Mouse (Mus musculus) spleen, embryonic (tissue): Measurements from ENCODE around the gene 4930404N11Rik.

Source experiments
- CTCF ChIA-PET: fragments of 350-600 bp; sonication (Branson Sonifier 250); formaldehyde crosslinking; loops from one replicate; lab custom pipeline; 2022; lab: Charles Lee

Gene 4930404N11Rik

DNA sequence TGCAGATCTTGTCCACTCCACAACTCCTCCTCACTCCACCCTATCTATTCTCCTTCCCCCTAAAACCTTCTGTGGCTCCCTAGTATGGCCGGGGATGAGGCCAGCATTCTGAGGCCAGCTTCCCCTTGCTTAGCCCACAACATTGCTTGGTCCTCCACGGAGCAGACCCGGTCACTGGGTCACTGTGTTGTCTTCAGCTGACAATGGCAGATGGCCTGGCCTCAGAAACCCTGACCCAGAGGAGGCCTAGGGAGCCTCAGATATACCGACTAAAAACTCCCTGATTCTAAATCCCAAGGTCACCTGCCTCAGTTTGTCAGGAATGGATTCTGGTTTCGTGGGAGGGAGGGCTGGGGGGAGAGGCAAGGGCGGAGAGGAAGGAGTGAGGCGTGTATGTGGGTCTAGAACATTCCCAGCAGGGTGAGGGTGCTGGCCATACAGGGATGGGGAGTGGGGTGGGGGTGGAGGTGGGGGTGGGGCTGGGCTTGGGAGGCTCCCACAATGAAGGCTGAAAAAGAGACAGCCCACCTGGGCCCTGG lies 36.7 kb upstream of the 4930404N11Rik start:
- CTCF ChIA-PET, result interaction anchor here (0.6 to 1.2 kb wide), 2 partner anchors 10 to 56 kb away, joined by 3 to 6 read pairs; no protein-coding TSS in a partner anchor

DNA sequence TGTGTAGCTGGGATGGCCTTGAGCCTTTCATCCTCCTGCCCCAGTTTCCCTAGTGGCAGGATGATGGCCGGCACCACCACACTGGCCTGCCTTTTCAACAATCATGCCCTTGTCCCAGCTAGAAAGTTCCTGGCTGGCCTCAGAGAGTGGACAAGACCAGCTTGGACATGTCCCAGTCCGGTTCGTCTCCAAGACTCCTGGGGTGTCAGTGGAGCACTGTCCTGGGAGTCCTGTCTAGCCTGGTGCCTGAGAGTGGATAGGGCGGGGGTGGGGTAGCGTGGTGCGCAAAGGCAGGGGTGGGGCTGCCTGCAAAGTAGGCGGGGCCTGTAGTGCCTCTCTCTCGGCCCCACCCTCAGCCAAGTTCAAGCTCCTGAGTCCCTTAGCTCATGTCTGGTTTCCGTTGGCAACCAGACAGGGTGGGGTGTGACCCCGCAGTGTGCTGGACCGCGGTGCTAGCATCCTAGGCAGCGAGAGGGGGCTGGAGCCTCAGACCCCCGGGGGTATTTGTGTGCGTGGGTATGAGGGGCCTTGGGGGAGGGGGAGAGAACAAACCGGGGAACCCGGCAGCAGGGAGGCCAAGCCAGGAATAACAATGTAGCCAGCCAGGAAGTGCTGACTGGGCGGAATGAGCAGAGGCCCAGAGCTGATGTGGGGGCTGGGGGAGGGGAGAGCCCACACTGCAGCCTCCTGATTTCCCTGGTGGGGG lies 36.1 kb upstream of the 4930404N11Rik start:
- CTCF ChIA-PET, result interaction anchor here (0.6 to 1.2 kb wide), 2 partner anchors 10 to 56 kb away, joined by 3 to 6 read pairs; no protein-coding TSS in a partner anchor

DNA sequence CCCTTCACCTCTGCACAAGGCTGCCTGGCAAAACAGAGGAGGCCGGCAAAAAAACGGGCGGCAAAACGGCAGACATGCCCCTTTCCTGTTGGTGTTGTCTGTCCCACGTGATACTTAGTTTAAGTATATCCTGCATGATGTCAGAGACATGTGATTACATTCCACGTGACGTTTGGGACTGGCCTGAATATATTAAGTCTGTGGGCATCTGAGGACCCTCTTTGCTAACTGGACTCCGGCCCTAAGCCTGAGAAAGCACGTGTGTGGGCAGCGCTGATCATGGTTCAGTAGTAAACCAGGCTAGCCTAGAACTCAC lies 35.5 kb upstream of the 4930404N11Rik start:
- CTCF ChIA-PET, result interaction anchor here (1.2 kb wide), 1 partner anchor 11 kb away, joined by 3 read pairs; no protein-coding TSS in a partner anchor

DNA sequence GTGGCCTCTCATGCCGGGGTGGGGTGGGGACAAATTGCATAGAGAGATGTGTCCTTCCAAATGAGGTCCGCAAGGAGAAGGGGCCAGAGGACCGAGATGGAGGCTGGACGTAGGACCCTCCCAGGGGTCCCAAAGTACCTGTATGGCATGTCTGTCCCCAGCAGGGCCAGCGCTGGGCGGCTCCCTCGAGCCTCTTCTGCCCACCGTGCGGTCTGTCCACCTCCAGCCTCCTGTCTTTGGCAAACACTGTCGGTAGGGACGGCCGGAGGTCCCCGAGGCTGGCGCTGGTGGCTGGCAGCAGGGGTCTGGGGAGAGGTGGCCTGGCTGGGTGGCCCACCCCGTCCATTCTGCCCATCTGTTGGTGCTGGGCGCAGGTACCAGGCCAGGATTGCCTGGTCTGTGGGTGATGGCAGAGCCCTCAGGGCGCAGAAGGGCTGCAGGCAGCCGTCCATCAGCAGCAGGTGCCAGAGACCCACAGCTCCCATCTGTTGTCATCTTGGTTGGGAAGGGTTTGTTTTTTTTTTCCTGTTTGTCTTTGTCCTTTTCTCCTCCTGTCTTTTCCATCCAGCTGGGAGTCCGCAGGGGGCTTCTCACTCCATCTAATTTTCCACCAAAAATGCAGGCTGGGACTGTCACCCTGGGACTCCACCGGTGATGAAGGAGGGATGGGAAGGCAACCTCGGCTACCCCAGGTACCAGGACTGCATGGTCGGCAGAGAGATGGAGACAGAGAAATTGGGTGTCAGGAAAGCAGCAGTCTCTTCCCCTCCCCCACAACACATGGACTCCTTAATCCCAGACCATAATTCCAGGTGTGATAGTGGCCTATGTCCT lies 35.0 kb upstream of the 4930404N11Rik start:
- CTCF ChIA-PET, result no interaction called here

DNA sequence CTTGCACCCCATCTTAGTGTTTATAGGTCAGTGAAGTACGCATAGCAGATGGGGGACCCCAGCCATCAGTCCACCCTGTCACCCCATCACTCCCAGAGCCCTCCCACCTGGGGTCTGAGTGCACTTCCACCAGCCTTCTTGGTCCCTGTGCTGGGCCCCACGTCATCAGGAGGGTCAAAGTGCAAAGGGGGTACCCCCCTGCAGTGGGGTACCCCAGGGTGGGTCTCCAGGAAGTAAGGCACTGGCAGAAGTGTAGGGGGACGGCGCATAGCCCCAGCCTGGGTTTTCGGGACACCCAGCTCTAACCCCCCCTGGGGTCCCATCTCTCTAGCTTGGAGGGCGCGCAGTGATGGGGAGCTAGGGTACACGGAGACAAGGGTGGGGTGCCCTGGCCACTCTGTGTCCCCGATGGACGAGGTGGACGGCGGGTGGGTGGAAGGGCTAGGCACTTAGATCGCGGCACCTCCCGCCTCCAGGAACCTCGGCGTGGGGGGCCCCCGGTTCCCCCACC lies 34.2 kb upstream of the 4930404N11Rik start:
- CTCF ChIA-PET, result no interaction called here

DNA sequence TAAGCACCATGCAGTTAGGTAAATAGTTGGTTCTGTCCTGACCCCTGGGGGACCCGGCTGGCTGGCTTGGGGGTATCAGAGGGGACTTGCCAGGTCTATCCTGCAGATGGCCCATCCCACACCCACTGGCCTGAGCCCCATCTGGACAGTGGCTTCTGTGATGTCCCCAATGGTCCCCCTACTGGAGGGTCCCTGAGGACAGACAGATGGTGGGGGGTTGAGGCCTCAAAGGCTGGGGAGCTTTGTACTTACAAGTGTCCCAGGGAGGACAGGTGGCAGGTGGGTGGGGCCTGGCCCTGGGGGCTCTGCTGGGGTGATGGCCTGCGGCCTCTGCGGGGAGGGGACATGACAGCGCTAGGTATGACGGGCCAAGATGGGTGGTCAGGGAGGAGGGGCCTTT lies 33.7 kb upstream of the 4930404N11Rik start:
- CTCF ChIA-PET, result no interaction called here

DNA sequence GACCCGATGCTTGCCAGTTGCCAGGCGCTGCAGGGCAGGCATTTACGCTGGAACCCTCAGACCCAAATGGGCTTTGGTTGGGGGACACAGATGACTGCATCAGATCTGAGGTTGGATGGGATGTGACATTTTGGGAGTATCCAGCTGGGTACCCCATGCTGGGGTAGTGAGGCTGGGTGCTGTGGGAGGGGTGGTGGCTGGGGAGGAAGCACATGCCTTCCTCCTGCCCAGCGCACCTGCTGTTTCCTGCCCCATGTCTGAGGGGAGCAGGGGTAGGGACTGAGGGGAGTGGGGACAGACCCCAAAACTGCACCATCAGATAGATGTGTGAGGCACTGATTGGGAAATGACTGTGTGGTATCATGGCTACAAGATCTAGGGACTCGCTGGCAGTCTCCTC lies 31.1 kb upstream of the 4930404N11Rik start:
- CTCF ChIA-PET, result no interaction called here

DNA sequence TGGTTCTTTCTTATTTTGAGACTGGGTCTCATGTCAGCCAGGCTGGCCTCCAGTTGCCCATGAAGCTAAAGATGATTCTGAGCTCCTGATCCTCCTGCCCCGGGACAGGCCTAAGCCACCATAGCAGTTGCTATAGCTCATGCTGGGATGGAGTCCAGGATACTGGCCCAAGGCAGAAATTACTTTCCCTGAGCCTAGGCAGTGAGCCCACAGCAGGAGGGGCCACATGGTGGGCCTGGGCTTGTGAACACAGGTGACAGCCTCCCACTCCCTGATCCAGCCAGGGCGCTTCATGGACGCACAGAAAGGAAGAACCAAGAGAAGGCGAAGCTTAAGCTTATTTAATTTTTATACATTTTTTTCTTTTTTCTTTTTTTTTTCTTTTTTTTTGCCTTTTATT lies 30.2 kb upstream of the 4930404N11Rik start:
- CTCF ChIA-PET, result interaction anchor here (0.9 to 1.3 kb wide), 4 partner anchors 10 to 56 kb away, joined by 3 to 22 read pairs (median 4); no protein-coding TSS in a partner anchor

DNA sequence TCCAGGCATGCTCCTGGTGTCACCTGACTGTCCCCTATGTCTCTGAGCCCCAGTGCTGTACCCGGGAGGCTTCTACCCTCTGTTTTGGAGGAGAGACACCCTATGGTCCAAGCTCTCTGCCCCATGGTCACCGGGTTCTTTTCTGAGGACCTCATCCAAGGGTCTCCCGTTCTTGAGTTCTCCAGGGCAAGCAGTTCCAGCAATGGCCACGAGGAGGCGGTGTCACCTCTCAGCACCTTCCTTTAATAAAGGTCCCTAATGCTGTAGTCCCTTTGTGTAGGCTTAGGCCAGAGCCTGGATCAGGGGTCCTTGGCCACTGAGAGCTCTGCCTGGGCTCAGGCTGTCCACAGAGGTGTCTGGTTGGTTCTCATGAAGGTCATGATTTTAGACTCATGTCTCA lies 29.5 kb upstream of the 4930404N11Rik start:
- CTCF ChIA-PET, result interaction anchor here (1.1 to 1.7 kb wide), 4 partner anchors 10 to 57 kb away, joined by 3 to 22 read pairs (median 4); partner anchors contain the start of genes Dohh and Gm48551

DNA sequence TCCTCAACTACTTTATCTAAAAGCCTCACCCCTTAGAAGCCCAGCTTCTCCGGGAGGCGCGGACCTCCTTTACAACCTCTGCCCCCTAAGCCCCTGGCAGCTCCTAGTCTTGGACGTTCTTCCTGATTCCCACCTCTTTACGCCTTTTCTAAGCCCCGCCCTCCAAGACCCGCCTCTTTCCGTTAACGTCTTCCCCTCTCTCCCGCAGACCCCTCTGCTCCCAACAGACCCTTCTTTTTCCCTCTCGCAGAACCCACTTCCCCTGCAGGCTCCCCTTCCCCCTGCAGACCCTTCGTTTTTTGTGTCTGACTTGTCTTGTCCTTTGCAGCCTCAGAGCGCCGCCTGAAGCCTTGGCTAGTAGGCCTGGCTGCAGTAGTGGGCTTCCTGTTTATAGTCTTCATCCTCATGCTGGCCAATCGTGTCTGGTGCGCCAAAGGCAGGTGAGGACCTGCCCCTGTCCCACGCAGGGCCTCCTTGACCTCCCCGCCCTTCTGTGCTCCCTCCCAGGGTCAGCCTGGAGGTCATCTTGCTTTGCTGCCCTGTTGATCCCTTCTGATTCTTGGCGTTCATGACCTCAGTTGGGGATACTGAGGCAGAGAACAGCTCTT lies 27.9 kb upstream of the 4930404N11Rik start:
- CTCF ChIA-PET, result interaction anchor here (0.6 to 1.7 kb wide), 3 partner anchors 9 to 461 kb away, joined by 3 to 5 read pairs (median 3); partner anchors contain the start of genes Dohh and Gm48551

DNA sequence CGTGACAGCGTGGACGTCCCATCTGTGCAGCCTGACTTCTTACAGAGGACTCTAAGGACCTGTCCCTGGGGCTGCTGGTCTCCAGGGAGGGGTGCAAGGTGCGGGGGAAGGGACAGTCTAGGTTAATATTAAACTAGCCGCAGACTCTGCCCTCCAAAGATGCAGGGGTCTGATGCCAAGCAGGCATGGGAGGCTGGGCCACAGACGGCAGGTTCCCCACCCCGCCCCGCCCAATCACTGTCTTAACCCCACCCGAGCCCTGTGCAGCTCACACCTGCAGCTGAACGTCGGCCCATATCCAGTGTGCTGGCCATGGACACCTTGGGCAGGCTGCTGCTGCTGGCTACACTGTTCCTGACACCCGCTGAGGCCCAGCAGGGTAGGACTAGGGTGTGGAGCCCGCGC lies 27.2 kb upstream of the 4930404N11Rik start, which contains the start of gene Smim24:
Gene Smim24 (plus strand): TSS at position 271 of the 405 bp plus-strand sequence.
- CTCF ChIA-PET, result interaction anchor here (0.6 kb wide), 1 partner anchor 461 kb away, joined by 3 read pairs; no protein-coding TSS in a partner anchor

DNA sequence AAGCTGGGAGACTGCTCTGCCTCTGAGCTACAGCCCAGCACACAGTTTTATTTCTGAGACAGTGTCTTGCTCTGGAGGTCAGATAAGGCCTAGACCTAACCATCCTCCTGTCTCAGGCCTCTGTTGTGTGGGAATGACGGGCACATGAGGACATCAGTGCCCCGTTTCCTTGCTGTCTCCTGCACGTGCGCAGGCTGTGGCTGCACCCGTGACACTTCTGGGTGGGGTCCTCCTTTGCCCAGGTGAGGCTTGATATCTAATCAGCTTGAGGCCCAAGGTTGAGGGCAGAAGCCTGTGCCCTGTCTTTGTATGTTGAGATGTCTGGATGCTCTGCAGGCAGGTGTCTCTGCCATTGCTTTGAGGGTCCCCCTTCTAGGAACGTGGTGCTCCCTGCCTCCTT lies 26.7 kb upstream of the 4930404N11Rik start:
- CTCF ChIA-PET, result interaction anchor here (0.6 kb wide), 1 partner anchor 1603 kb away, joined by 3 read pairs; no protein-coding TSS in a partner anchor

DNA sequence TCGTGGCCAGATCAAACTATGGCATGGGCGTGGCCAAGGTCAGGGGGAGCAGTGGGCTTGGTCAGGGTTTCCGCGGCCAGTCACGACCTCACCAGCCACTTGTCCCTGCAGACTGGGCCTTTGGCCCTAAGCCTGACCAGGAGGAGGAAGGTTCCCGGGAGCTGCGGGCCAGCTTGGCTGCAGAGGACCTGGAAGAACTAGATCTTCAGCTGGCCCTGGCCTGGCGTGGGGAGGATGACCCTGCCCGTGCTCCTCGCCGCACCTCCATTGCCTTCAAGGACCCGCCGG lies 25.0 kb upstream of the 4930404N11Rik start:
- CTCF ChIA-PET, result interaction anchor here (1.1 kb wide), 2 partner anchors 61 to 152 kb away, joined by 3 read pairs; no protein-coding TSS in a partner anchor

DNA sequence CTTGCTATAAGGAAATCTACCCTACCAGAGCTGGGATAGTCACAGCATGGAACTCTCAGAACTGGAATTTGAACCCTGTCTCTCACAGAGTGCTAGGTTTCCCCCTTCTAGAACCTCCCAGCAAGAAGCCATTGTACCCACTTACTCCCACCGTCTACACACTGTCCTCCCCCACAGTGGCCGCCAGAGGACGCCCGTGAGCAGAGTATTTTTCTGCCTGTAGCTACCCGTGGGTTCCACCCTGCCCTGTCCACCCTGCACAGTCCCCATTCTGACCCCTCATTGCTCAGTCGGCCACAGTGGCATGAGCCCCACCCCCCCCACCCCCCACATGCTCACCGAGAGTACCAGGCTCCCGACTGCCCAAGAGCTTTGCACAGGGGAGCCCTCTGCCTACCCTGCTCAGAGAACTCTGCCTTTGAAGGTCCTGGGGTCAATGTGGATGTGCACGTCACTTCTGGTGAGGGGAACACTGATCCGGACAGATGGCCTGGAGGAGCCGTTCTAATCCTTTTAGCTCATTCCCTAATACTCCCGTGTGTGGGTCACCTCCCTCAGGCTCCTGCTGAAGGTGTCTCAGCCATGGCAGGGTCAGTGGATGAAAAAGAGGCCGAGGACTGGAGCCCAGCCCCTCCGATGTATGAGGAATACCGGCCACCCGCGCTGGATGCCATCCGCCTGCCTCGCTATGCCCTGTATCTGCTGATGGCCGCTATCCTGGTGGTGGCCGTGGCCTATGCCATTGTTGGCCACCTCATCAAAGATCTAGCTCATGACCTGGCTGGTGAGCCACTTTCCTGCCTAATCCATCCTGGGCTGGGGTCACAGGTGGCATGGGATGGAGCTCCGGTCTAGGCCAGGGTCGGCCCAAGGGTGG lies 24.4 kb upstream of the 4930404N11Rik start:
- CTCF ChIA-PET, result interaction anchor here (1.1 kb wide), 2 partner anchors 62 to 152 kb away, joined by 3 read pairs; no protein-coding TSS in a partner anchor

DNA sequence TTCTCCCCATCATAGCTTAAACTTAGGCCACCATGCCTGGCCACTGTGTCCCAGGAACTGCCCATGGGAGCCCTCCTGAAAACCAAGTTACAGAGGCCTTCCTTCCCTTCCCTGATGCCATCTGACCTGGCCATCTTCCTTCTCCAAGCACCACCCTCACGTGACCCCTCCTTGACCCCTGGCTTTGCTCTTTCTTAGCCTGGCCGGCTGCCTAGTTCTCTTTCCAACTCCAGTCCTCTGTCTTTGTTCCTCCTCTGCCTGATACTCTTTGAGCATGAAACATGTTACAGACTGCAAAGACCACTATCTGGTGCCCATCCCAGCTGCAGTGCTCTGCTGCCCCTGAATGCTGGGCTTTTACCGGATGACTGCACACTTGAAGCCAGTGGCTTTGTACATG lies 23.8 kb upstream of the 4930404N11Rik start:
- CTCF ChIA-PET, result interaction anchor here (1.1 kb wide), 1 partner anchor 63 kb away, joined by 3 read pairs; no protein-coding TSS in a partner anchor

DNA sequence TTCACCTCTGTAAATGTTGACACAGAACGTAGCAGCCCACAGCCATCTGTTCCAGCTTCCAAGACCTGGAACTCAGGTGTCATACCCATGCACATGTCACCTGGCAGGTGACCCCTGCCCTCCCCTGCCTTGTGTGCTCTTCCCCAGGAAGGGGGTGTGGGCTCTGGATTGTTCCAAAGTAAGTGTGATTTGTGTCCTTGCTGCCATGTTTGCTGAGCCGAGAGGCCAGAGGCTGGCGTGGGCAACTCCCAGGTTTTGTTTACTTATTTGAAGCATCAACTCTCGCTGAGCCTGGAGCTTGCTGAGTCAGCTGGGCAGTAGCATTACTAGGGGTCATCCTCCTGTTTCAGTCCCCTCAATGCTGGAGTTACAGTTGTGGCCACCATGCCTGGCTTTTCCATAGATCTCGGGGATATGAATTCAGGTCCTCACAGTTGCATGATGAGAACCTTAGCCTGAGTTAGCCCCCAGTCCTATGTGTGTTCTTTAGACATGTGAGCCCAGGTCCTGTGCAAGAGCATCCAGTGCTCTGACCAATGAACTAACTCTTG lies 23.0 kb upstream of the 4930404N11Rik start, which contains the start of gene Gm48552:
Gene Gm48552 (plus strand): TSS at position 501 of the 551 bp plus-strand sequence.
- CTCF ChIA-PET, result no interaction called here

DNA sequence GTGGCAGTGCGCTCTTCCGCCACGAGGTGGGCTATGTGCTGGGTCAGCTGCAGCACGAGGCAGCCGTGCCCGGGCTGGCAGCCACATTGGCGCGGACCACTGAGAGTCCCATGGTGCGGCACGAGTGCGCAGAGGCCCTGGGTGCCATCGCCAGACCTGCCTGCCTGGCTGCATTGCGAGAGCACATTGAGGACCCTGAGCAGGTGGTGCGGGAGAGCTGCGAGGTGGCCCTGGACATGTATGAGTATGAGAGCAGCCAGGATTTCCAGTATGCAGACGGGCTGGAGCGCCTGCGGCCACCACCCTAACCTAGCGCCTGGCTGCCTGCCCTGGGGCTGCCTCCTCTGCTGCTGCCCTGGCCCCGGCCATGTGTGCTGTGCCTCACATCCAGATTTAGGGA lies 22.1 kb upstream of the 4930404N11Rik start:
- CTCF ChIA-PET, result no interaction called here

DNA sequence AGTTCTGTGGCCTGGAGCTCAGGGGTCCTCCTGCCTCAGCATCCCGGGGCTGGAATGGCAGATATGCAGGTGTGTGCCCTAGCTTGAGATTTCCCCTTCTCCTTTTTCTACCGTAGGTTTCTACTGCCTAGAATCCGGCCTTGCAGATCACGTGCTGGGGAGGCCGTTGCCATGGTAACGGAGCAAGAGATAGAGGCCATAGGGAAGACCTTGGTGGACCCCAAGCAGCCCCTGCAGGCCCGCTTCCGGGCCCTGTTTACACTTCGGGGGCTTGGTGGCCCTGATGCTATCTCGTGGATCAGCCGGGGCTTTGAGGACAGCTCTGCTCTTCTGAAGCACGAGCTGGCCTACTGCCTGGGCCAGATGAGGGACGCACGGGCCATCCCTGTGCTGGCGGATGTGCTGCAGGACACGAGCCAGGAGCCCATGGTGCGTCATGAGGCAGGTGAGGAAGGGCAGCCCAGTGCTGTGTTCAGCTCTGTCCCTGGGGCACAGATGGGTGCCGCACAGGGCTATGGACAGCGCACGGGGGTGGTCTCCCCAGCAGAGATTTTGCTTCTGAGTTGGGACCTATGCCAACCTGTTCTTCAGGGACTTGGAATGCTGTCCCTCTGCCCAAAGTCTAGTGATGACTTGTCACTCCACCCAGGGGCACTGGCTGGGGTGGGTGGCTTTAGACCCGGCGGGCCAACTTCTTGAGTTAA lies 20.1 kb upstream of the 4930404N11Rik start:
- CTCF ChIA-PET, result no interaction called here

DNA sequence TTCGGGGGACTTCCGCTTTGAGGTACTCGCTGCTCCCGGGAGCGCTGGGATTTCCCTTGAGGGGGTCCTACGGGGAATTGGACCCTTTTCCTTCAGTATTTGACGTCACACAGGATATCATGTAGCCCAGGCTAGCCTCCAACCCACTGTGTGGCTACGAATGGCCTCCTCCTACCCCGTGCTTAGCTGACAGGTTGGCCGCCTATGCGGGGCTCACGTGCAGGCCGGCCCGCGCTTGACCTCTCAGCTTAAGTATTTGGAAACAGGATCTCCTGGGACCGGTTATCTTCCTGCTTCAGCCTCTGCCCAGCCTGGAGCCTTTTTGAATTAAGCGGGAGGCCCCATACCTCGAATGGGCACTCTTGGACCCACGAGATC lies 19.0 kb upstream of the 4930404N11Rik start:
- CTCF ChIA-PET, result interaction anchor here (0.9 kb wide), 1 partner anchor 10 kb away, joined by 3 read pairs; no protein-coding TSS in a partner anchor
